Mouse (Mus musculus): ENCODE measurements around the gene Zbtb18.

DNA sequence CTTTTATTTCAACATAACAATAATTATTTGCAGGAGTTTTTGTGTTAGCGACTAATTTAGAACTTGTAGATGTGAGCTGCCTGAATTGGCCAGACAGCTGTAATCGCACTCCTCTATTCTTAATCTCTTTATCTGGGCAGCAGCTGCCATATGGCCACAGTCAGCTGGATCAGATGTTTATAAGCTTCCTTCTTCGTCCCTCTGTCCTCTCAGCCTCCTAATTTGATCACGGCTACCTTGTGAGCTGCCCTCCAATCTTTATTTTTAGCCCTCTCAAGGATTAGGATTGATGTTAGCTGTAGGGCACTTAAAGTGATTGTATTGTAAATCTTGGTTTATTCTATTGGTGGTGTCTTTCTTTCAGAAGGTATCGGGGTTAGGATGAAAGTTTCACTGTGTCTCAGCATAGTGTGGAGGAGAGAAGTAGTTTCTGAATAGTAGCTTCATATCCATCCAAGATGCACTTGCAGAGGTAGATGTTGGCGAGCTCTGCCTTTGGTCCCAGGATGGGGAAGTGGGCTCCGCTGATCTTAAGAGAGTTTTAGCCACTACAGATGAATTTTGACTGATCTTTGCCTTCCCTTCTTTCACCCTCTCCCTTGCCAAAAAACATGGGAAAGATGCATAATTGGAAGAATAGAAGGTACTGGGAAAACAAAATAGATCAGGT lies 3.4 kb downstream of the Zbtb18 start:
- no peak for TF ChIP-seq CTCF (IDR thresholded peaks at IDR 0.05)
- TF ChIP-seq POLR2A (IDR thresholded peaks at IDR 0.05; ENCODE audit: insufficient read depth, low read depth, low read length): no peak
